Mouse (Mus musculus) adrenal gland, postnatal 14 days (tissue): ENCODE measurements around the gene Gm10354. TPM values are rescaled to one million over a fixed set of nuclear protein-coding genes. Genes with fewer than 3 reads are reported as not detected.
"Not testable (repeated sequence)": the region's sequence is repeated elsewhere in the genome, so short reads cannot be mapped to it uniquely, and the experiment has no call there.

Source experiments
- DNase-seq: peaks from one replicate; pipeline ENCODE4 v3.0.0; 2021; ENCODE audit warnings: mixed read lengths
- total RNA-seq: library from RNA; stranded (reverse); gene quantifications from 2 replicates; pipeline ENCODE4 v1.2.3, GENCODE M21; 2021

Gene Gm10354
- total RNA-seq, 1 experiment from 2014 or later: not detected

DNA sequence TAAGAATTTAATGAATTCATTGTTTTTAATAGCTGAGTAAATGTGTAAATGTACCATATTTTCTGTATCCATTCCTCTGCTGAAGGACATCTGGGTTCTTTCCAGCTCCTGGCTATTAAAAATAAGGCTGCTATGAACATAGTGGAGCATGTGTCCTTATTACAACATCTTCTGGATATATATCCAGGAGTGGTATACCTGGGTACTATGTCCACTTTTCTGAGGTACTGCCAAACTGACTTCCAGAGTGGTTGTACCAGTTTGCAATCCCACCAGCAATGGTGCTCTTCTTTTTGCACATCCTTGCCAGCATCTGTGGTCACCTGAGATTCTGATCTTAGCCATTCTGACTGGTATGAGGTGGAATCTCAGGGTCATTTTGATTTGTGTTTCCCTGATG lies 25.1 kb downstream of the Gm10354 start:
- not testable (repeated sequence) for DNase-seq

DNA sequence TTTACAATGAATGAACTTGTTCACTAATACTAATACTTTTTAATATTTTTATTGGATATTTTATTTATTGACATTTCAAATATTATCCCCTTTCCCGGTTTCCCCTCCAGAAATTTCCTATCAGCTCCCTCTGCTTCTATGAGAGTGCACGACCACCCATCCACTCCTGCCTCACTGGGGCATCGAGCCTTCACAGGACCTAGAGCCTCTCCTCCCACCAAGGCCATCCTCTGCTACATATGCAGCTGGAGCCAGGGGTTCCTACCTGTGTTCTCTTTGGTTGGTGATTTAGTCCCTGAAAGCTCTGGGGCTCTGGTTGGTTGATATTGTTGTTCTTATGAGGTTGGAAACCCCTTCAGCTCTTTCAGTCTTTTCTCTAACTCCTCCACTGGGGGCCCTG lies 26.0 kb downstream of the Gm10354 start:
- not testable (repeated sequence) for DNase-seq

DNA sequence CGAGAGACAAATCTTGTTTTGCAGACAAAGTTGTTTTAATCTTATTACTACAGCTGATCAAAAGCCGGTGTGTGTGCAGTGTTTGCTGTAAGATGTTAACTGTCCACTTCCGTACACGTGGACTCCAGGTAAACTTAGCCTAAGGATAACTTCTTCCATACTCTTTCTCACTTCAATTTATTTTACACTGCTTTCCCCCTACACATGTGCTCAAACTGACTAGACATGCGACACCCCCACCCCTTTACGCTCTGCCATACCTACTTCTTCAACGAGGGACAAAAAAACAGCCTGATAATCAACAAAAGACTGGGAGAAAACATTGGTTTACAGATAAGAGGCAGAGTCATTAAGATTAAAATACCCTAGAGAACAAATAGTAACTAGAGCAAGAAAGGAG lies 26.9 kb downstream of the Gm10354 start:
- DNase-seq: not testable (repeated sequence)

DNA sequence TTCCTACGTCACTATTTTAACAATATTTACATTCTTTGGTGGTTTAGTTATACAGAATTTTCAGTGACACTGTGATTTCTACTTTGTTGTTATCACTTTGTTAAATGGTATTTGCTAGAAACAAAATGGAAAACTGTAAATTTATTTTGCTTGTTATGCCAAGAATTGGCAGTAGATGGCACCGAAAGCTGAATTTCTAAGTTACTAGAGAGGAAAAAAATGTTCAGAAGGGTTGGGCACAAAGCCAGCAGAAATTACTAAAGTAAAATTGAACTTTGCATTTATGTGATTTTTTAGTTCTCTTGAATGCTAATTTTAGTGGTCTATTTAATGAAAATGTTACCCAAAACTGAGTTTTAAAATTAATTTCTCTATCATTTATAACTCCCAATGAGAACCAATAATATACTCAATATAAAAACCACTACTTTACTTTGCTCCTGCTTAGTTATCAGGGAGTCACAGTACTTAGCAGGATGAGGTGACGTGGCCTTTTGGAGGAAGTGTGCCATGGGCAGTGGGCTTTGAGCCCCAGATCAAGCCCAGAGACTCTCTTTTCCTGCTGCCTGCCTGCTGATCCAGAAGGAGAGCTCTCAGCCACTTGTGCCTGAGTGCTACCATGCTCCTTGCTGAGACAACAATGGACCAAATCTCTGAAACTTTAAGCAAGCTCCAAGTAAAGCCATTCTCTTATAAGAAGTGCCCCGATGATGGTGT lies 31.1 kb downstream of the Gm10354 start:
- DNase-seq: peak; percentile 27

DNA sequence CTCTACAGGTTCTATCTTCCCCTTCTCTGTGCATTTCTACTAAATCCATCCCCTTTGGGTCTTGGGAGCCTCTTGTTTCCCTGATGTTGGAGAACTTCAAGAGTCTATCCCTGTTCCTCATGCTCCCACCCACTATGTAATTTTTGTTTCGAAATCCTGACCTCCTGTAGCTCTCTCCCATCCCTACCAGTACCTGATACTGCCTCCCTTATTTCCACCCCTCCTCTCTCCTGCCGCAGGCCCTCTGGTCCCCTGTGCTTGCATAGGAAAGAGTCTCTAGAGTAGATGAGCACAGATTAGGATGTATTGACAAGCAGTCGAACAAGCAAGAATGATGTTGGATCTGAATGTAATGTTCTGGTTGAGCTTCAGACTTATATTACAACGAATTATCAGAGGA lies 33.2 kb downstream of the Gm10354 start:
- DNase-seq: not testable (repeated sequence)

DNA sequence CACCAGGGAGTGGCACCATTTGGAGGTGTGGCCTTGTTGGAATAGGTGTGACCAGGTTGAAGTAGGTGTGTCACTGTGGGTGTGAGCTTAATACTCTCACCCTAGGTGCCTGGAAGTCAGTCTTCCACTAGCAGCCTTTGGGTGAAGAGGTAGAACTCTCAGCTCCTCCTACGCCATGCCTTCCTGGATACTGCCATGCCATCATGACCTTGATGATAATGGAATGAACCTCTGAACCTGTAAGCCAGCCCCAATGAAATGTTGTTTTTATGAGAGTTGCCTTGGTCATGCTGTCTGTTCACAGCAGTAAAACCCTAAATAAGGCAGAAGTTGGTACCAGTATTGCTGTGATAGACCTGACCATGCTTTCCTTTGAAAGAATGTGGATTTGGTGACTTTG lies 37.7 kb downstream of the Gm10354 start:
- not testable (repeated sequence) for DNase-seq

DNA sequence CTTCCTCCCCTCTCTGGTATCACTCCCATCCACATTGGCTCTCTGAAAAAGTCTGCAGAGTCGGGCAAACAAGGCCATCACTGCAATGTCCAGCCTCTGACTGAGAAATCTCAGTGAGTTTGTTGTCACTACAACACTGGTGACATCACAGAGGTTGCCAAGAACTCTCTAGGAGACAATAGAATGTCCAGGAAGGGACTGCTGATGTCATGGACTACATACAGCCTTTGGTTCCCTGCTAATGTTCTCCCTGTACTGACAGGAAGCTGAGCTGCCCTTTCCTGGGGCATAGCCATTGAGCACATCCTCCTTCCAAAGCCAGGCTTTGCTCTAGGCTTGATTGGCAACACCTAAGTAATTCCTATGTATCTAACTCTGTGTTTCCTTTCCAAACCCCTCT lies 40.4 kb downstream of the Gm10354 start, which contains the start of gene Speer4e:
Gene Speer4e (minus strand): TSS at position 101 of the 400 bp plus-strand sequence.
- not testable (repeated sequence) for DNase-seq

DNA sequence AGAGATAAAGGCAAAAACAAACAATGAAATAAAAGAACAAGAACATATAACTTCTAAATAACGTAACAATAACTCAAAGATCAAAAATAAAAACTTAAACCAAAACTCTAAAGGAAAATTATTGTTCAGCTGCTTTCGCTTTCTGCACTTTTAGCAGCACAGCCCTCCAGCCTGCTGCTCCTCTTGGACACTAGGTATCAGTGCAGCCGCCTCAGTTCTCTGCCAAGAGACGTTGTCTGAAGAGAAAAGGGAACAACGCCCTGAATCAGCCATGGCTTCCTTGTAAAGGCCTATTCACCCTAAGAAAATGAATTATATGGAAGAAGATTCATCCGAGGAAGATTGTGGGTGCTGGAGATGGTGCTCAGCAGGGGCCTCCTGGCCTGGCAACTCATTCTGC lies 45.0 kb downstream of the Gm10354 start:
- DNase-seq: not testable (repeated sequence)

DNA sequence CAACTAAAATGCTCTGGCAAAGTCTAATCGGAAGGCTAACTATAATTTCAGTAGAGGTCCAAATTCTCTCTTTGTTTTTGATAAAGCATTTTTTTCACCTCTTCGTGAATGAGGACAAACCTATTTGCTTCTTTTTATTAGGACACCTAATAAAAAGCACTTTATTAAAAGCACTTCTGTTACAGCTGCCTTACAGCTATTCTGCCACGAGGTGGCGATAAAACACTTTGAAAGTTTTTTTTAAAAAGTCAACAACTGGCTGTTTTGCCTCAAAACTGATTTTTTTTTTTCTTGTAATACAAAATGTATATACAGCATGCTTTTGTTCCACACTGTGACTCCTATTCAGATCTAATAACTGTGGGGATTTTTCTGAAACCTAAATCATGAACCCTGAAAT lies 51.7 kb downstream of the Gm10354 start:
- peak; percentile 8 for DNase-seq

Other genes starting within 250 kb of the Gm10354 start
- not detected in 2 replicates for gene Gm9758, start 64.0 kb downstream of the Gm10354 start, total RNA-seq
- gene Speer4e, start 40.5 kb downstream of the Gm10354 start, total RNA-seq: not detected in 2 replicates
- not detected in 2 replicates for gene Gm17019, start 54.1 kb upstream of the Gm10354 start, total RNA-seq